In genomic region chr1:20819771-20820605, GRCm38 (mm10) we compare ENCODE assay signal across 8 mouse cellular contexts. TPM values are rescaled to one million over a fixed set of nuclear protein-coding genes. Genes with fewer than 3 reads are reported as not detected.
A peak's percentile ranks its signal among the peaks of the same experiment; 100 is the strongest.
DNase-seq lines count a peak whose midpoint lies in the region; ATAC-seq lines count a peak whose summit lies in the region.

Gene Mcm3, minus strand, starts transcription at chr1:20820312.

- peak; percentile 100 for ATAC-seq in intestine, embryonic 14.5 days (replicated peaks; ENCODE audit: low FRiP score, low TSS enrichment, low read depth)

- peak within 1 kb of the TSS; percentile 76 for H3K9ac ChIP-seq in intestine, embryonic 14.5 days (ENCODE audit: low read length)

- H3K4me2 ChIP-seq in intestine, embryonic 14.5 days (ENCODE audit: low read length), result peak within 1 kb of the TSS; percentile 66

- WGBS in intestine, embryonic 14.5 days, result 1% methylated on average over 52 of the region's 52 CpGs

- no peaks in the 10 kb centered on the region for H3K27me3 ChIP-seq in intestine, embryonic 14.5 days (replicated peaks; ENCODE audit: control insufficient read depth, insufficient read depth, low read length)

- peaks cover 31% of the 10 kb centered on the region for H3K36me3 ChIP-seq in intestine, embryonic 14.5 days (ENCODE audit: control insufficient read depth, insufficient read depth, low read length)

- peak within 1 kb of the TSS; percentile 74 for H3K4me3 ChIP-seq in intestine, embryonic 14.5 days (ENCODE audit: low read depth, low read length)

- no peaks in the 10 kb centered on the region for H3K9me3 ChIP-seq in intestine, embryonic 14.5 days (ENCODE audit: control insufficient read depth, low read length)

- 0 out of 2 replicates have a peak within 1 kb of the TSS, but pooled peaks have one; percentile 43 for H3K27ac ChIP-seq in intestine, embryonic 14.5 days (ENCODE audit: low read depth)

- intact Hi-C loops in left cerebral cortex, postnatal 14 days (cut with DNase I), result loop anchor here (5.0 kb wide), 1 partner anchor 72 kb away; the partner anchor contains the start of gene Paqr8

- no peaks in the 10 kb centered on the region; the same call in 1 of the 2 replicates for H3K4me1 ChIP-seq in intestine, embryonic 14.5 days (replicated peaks; ENCODE audit: control insufficient read depth, insufficient read depth, low read length)

- peak; percentile 76 to 77 for DNase-seq in adrenal gland, adult 18-20 months (ENCODE audit: low spot score in 2 of 2)
- DNase-seq in embryo, embryonic 11 days, result peak; percentile 97
- DNase-seq in gastrocnemius, postnatal 25 days, result peak; percentile 90
- peak; percentile 92 for DNase-seq in intestine, embryonic 14.5 days (ENCODE audit: low spot score)
- peak; percentile 92 to 98 for DNase-seq in left cerebral cortex, postnatal 14 days (ENCODE audit: low spot score in 2 of 2)
- DNase-seq in mesoderm, embryonic 11.5 days (ENCODE audit: low read depth, low spot score), result peak; percentile 97
- peak; percentile 85 to 92 for DNase-seq in right cerebral cortex, postnatal 36 days (ENCODE audit: low spot score in 2 of 2)
- DNase-seq in yolk sac, embryonic 10.5 days (ENCODE audit: low spot score), result peak; percentile 95

RNA-seq across cellular contexts. Expression of gene Mcm3, which starts in this region (rescaled TPM):
- total RNA-seq in adrenal gland, adult 18-20 months (2021), result 10 to 100 TPM in 1 of 2 experiments, 1 to 10 TPM in 1; 9.0 to 10.1 TPM
- 1 to 10 TPM; 2.3 to 3.0 TPM for total RNA-seq in gastrocnemius, postnatal 25 days (2021)
- 158 and 177 TPM in 2 replicates for polyA plus RNA-seq in intestine, embryonic 14.5 days (2014; fragmentation: Nextera tagmentation; extraction: Ambion mirVana)
- 1 to 10 TPM; 2.5 to 2.7 TPM for total RNA-seq in left cerebral cortex, postnatal 14 days (2021)

Comparison
In these comparisons a context has a peak if more than half of its experiments do, and no peak if none do; other contexts are left out.
1. Peak in every context shown above with its lines: DNase-seq, ATAC-seq, H3K4me3 ChIP-seq and H3K27ac ChIP-seq.